Mouse (Mus musculus): ENCODE measurements around the gene Noct.

Noct gene

DNA sequence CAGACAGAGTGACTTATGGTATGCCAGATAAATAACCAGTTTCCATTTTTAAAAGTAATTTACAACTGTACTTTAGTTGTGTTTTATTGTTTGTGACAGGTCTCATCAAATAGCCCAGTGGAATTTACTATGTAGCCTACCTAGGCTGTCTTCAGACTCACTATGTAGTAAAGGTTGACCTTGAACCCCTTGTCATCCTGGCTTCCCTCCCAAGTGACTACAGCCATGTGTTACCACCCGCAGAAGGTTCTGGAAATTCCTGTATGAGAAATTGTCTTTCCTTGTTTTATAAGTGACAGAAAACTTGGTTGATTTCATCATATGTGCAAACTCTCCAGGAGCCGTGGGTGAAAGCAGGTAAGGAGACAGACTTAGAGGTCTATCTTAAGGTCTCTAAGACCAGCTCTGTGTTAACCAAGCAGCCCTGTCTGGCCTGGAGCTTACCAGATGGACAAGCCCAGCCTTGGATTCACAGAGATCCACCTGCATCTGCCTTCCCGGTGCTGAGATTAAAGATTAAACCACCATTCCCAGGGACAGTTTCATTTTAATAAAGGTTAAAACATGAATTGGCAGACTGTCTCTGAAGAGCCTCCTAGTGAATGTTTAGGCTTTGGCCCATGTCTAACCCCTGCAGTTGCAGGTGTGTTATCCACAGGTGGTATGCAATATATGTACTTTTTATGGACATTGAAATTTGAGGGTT is 8.1 kb downstream of the Noct start:
- no peak for DNase-seq

GRCm38 (mm10) chr3:51233474-51233873 is 9.2 kb downstream of the Noct start:
- peak; percentile 98 for DNase-seq

DNA sequence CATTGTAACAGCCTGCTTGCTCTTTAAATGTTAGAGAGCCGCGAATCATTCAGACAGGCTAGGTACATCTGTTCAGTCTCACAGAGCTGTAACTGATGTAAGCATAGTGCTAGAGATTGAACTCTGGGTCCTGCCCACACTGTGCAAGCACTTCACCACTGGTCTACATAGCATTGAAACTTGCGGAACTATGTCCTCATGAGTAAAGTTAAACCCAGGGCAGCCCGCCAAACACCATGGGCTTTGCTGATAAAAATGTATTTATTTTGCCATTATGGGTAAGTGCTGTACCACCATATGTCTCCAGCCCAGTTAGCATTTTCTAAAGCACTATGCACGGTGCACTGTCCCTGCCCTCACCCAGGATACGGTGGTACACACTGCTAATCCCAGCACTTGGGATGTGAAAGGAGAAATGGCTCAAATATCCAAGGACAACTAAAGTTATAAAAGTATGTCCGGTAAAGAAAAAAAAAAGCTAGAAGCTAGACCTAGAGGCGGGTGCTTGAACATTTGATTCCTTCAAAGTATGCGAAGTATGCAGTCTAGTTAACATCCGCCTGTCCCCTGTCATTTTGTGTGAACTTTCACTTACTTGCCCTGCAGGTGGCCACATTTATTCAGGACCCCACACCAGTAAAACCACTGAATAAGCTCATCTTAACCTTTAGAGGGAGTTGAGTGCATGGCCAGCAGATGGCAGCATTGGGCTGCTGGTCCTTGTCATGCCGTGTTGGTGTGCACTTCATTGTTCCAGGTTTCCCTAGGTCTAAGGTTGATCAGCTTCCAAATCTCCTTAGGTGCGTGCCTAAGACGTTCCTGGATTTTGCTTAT is 9.9 kb downstream of the Noct start:
- peak; percentile 97 for DNase-seq

DNA sequence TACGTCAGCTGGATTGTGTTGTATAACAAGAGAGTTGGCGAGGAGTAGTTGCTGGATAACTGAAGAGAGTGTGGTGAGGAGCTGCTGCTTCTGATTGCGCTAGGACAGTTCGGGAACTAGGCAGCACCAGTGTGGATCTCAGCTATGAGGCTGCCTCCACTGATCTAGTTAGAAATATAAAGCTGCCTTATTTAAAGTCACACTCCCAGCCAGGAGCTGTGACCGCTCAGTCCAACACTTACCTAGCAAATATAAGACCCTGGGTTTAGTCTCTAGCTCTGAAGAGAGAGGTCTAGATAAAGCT is 10.5 kb downstream of the Noct start:
- peak; percentile 70 for DNase-seq

GRCm38 (mm10) chr3:51238515-51238914 is 14.3 kb downstream of the Noct start:
- peak; percentile 93 for DNase-seq

DNA sequence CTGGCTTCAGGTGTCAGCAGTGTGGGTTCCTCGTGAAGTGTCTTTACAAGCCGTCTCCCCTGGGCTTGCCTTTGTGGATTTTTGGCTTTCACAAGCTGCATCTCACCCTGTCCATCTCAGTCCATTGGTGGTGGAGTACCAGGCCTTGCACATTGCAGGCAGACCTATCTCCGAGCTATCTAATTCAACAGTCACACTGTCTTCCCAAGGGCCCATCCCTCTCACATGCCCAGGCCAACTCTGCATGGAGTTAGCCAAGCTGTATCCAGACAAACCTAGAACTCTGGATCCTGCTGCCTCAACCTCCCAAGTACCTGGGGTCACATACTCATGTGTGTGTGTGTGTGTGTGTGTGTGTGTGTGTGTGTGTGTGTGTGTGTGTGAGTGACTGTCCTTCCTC is 15.3 kb downstream of the Noct start:
- DNase-seq: peak; percentile 70

GRCm38 (mm10) chr3:51247704-51248103 is 23.5 kb downstream of the Noct start:
- peak; percentile 96 for DNase-seq

DNA sequence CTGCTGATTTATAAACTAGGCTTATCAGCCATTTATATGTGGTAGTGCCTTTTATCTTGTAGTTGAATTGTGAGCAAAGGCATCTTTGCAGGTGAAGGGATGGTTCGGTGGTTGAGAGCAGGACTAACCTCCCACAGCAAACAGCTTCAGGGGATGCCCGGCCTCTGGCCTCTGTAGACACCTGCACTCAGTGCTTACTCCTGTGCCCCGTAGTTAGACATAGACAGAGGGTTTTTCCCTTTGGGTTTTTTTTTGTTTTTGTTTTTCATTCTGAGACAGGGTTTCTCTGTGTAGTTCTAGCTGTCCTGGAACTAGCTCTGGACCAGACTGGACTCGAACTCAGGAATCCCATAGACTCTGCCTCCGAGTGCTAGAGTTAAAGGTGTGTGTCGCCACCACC is 24.4 kb downstream of the Noct start:
- DNase-seq: no peak

DNA sequence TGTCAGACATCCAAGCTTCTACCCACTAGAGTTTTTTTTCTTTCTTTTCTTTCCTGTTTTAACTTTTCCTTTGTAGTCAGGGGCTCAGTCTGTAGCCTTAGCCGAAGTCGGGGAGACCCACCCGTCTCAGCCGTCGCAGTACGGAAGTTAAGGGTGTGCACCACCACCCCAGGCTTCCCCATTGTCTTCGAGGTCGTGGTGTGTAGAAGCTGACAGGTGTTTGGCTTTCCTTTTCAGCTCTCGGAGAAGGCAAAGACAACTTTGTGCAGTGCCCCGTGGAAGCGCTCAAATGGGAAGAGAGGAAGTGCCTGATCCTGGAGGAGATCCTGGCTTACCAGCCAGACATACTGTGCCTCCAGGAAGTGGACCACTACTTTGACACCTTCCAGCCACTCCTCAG is 25.2 kb downstream of the Noct start:
- DNase-seq: peak; percentile 74

DNA sequence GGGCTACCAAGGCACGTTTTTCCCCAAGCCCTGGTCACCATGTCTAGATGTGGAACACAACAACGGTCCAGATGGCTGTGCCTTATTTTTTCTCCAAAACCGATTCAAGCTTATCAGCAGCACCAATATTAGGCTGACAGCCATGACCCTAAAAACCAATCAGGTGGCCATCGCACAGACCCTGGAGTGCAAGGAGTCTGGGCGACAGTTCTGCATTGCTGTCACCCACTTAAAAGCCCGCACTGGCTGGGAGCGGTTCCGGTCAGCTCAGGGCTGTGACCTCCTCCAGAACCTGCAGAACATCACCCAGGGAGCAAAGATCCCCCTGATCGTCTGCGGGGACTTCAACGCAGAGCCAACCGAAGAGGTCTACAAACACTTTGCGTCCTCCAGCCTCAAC is 25.6 kb downstream of the Noct start:
- peak; percentile 81 for DNase-seq

DNA sequence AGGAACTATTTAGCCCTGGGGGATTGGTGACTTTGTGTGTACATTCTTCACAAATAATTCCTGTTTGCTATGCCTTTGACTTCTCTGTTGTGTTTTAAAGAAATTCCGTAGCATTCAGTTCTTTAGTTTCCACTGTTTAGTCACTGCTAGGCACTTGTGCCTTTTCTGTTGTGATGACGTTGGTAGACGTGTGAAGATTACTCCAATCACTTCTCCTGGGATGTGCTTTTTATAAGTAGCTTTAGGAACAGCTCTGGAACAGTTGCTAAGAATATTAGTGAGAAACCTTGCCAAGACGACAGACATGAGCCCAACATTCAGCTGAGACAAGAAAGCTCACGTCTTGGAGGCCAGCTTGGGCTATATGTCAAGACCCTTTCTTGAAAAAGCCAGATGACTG is 26.8 kb downstream of the Noct start:
- DNase-seq: peak; percentile 40

GRCm38 (mm10) chr3:51252223-51252622 is 28.0 kb downstream of the Noct start:
- no peak for DNase-seq

DNA sequence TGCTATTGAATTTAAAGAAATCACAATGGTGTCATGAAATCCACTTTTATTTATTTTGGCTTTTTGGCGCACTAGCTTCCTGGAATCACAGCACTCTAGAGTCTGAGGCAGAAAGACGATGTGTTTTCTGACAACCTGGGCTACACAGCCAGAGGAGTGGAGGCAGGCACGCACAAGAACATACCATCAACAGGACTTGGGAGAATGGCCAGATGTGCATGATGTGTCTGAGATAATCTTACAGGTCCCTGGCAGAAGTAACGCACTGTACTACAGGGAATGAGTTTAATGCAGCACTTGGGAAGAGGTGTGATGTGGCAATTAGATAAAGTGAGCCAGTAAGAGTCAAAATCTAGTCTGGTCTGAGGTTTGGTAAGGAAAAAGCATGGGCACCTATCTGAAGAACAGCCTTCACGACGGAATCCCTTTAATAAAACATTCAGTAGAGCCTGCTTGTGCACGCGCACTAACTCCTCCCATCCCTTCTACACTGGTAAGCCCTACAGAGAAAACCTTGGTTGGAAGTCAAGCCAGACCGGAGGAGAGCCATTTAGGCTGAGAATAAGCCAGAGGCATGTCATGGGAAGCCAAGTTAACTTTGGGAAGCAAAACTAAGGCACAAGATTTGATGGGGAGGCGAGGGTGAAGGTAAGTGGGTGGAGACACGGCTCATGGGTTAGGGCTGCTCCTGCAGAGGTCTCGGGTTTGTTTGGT is 28.6 kb downstream of the Noct start:
- DNase-seq: peak; percentile 76

DNA sequence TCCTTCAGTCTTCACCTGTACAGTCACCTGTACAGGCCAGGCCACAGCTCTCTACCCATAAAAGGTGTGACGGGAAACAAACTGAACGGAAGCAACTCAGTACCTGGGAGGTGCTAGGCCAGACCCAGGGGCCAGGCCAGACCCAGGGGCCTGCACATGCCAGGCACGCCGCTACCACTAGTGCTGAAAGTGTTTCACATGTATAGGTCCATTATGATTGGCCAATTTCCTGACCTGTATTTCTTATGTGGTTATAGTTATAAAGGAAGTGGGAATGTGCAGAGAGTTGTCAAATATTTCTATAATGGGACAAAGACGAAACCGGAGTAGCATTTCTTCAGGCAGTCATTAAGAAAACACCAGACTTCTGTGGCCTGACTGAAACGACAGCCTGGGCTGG is 30.5 kb downstream of the Noct start:
- DNase-seq: no peak

DNA sequence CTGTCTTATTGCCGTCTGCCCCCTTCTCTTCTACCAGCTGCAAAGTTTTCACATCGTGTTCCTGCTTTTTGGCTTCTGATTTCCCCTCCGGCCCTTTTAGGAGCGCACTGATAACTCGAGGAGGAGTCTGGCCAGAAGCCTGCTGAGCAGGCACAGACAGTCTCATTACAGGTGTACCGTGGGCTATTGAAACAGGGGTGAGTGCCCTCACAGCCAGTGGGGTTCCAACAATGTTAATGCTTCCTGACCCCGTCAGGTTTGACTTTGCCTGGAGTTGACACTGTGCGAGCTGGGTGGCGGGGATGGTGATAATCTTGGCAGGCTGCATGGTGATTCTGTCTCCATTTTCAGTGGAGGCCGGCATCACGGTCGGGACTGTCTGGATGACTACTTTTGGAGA is 32.2 kb downstream of the Noct start:
- peak; percentile 95 for DNase-seq

GRCm38 (mm10) chr3:51258070-51258469 is 33.8 kb downstream of the Noct start:
- peak; percentile 91 for DNase-seq

- no peak for DNase-seq
These were observed 38.7 kb downstream of the Noct start for GRCm38 (mm10) chr3:51262942-51263341.

- DNase-seq: peak; percentile 95
These were observed 44.2 kb downstream of the Noct start for GRCm38 (mm10) chr3:51268434-51268833.

- DNase-seq: peak; percentile 89
These were observed 46.0 kb downstream of the Noct start for GRCm38 (mm10) chr3:51270069-51270817.

DNA sequence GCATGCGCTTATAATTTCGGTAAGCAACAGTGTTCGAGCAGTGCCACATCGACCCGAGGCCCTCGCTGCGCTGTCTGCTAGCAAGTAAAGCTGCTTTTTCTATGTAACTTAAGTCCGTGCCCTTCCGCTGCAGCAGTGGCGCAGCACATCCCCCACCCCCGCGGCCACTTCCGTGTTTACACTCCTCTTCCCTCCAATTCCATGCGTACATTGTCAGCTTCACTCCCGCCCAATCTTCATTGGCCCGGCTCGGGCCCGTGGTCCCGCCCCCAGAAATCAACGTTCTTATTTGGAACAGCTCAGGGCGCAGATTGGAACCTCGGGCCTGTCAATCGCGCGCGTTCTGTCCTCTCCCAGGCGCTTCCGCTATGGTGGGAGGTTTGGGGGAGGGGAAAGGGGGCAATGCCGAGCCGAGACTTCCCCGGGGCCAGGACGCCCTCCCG is 51.7 kb downstream of the Noct start:
- DNase-seq: peak; percentile 100

- no peak for DNase-seq
These were observed 52.3 kb downstream of the Noct start for GRCm38 (mm10) chr3:51276421-51277111.

Measured in heart, adult 11 months (tissue).